In the genomic region with DNA sequence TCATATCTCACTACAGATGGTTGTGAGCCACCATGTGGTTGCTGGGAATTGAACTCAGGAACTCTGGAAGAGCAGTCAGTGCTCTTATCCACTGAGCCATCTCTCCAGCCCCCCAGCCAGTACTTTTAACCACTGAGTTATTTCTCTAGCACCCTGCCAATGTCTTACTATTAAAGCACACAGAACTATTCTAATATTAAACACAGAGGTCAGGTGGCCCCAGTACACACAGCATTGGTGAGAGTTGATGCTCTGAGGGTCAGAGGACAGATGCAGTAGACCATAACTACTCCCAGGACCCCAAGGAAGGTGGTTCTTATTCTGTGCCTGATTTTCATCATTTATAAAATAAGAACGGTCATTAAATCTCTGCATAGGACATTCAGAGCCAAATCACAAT, we compare ENCODE assay signal across 15 mouse cellular contexts.
"Had no signal": no experiment of that assay in that cellular context is flagged by ENCODE, and none has a peak within 500 bp of the region (broad histone marks: within the 10 kb centered on the region; RNA-seq: fewer than 3 reads in every experiment).

No protein-coding gene starts in this region.

- H3K27me3 ChIP-seq: neural tube, embryonic 13.5 days; neural tube, embryonic 15.5 days; stomach, embryonic 15.5 days had no signal

- H3K4me3 ChIP-seq: neural tube, embryonic 13.5 days; neural tube, embryonic 15.5 days; stomach, embryonic 15.5 days had no signal

- H3K4me1 ChIP-seq: neural tube, embryonic 13.5 days; neural tube, embryonic 15.5 days; stomach, embryonic 15.5 days had no signal

- H3K27ac ChIP-seq: neural tube, embryonic 13.5 days; neural tube, embryonic 15.5 days; stomach, embryonic 15.5 days had no signal

- H3K9ac ChIP-seq: neural tube, embryonic 13.5 days; neural tube, embryonic 15.5 days; stomach, embryonic 15.5 days had no signal

- H3K36me3 ChIP-seq: neural tube, embryonic 13.5 days; neural tube, embryonic 15.5 days; stomach, embryonic 15.5 days had no signal

- DNase-seq: retina, postnatal 1 day; right cerebral cortex, adult 18-20 months; right cerebral cortex, postnatal 14 days; right cerebral cortex, postnatal 25 days; right cerebral cortex, postnatal 4 days; spleen, adult 18-20 months; thymus, adult 18-20 months; thymus, adult 2 months; thymus, postnatal 14 days; thymus, postnatal 25 days; thymus, postnatal 36 days; thymus, postnatal 4 days had no signal
